Mouse (Mus musculus): ENCODE data around the gene Agap2. TPM values are rescaled to one million over a fixed set of nuclear protein-coding genes. Genes with fewer than 3 reads are reported as not detected.
A peak's percentile ranks its signal among the peaks of the same experiment; 100 is the strongest.
"Not testable (repeated sequence)": the region's sequence is repeated elsewhere in the genome, so short reads cannot be mapped to it uniquely, and the experiment has no call there.

The Agap2 gene
- total RNA-seq, 2 experiments from 2014 or later: 3.4 to 6.7 TPM

DNA sequence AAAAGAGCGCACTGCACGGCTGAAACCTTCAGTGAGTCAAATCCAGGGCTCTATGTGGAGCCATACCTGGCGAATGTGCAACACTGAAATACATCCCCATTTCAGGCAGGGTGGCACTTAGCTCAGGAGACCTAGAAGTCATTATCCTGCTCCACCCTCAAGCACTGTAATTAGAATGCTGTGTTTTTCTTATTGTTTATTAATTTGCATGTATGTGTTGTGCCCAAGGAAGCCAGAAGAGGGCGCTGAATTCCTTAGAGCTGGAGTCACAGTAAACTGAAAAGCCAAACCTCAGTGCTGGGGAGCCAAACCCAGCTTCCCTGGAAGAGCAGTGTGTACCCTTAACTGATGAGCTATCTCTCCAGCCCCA, 48.3 kb downstream of the Agap2 start:
- intact Hi-C loops (cut with DNase I; ENCODE audit: low total_unique reads): no loop called here
- DNase-seq: peak; percentile 44

GRCm38 (mm10) chr10:127125210-127126001, 50.3 kb downstream of the Agap2 start:
- intact Hi-C loops (cut with DNase I; ENCODE audit: low total_unique reads): no loop called here
- no peak for DNase-seq

GRCm38 (mm10) chr10:127126579-127126978, 51.5 kb downstream of the Agap2 start:
- DNase-seq: no peak
- intact Hi-C loops (cut with DNase I; ENCODE audit: low total_unique reads): no loop called here

DNA sequence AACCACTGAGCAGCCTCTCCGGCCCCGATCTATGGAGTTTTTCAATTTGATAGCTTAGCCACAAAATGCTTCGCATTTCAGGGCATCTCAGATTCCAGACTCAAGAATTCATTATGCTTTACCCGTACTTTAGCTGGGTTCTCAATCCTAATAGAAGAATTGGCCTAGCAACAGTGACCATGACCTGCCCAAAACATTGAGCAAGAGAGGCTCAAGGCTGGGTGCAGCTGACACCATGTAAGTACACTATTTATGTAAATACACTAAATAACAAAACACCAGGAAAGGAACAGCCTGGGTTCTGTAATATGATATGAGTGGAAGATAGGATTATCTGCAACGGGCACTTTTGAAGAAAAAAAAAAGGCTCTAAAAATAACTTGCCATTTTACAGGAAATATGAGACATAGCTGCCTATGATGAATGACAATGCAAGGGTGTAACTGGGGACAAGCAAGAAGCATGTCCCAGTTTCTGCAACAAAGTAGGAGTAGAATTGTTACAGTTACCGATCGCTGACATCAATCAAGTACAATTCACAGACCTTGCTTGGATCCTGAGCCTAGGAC, 52.7 kb downstream of the Agap2 start:
- DNase-seq: no peak
- intact Hi-C loops (cut with DNase I; ENCODE audit: low total_unique reads): no loop called here

DNA sequence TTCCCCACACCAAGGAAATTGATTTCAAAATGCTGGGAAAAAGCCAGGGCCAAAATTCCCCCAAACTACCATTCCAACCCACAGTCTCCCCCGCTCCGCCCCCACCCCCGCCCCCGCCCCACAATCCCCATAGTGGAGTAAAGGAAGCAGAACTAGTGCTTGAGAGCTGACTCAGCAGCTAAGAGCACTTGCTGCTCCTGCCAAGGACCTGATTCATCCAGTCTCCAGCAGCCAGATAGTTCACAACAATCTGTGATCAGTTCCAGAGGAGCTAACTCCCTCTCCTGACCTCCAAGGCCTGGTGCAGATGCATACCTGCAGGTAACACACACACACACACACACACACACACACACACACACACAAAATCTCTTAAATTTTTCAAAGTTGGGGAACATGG, 54.3 kb downstream of the Agap2 start:
- intact Hi-C loops (cut with DNase I; ENCODE audit: low total_unique reads): no loop called here
- no peak for DNase-seq

GRCm38 (mm10) chr10:127132469-127132868, 57.4 kb downstream of the Agap2 start:
- no peak for DNase-seq
- intact Hi-C loops (cut with DNase I; ENCODE audit: low total_unique reads): no loop called here

- DNase-seq; intact Hi-C loops (cut with DNase I; ENCODE audit: low total_unique reads): not testable (repeated sequence)
Observed at GRCm38 (mm10) chr10:127134394-127135035, 59.4 kb downstream of the Agap2 start.

- intact Hi-C loops (cut with DNase I; ENCODE audit: low total_unique reads): no loop called here
- no peak for DNase-seq
Observed at GRCm38 (mm10) chr10:127135118-127135836, 60.2 kb downstream of the Agap2 start.

- DNase-seq: no peak
- intact Hi-C loops (cut with DNase I; ENCODE audit: low total_unique reads): no loop called here
Observed at GRCm38 (mm10) chr10:127136510-127136909, 61.4 kb downstream of the Agap2 start.

DNA sequence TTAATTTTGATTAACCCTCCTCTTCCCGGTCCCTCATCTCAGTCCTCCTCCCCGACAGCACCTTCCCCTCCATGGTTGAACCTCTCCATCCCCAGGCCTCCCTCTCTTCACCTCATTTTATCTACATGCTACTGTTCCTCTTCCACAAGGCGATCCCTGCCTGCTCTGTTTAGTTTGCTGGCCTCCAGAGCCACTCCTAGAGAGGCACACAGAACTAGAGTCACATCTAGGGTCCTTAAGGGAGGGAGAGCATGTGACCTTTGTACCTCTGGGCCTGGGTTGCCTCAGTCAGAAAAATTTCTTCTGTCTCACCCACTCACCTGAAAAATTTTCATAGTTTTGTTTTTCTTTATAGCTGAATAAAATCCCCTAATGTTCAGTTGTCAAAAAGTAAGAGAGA, 62.8 kb downstream of the Agap2 start:
- intact Hi-C loops (cut with DNase I; ENCODE audit: low total_unique reads): no loop called here
- DNase-seq: no peak

DNA sequence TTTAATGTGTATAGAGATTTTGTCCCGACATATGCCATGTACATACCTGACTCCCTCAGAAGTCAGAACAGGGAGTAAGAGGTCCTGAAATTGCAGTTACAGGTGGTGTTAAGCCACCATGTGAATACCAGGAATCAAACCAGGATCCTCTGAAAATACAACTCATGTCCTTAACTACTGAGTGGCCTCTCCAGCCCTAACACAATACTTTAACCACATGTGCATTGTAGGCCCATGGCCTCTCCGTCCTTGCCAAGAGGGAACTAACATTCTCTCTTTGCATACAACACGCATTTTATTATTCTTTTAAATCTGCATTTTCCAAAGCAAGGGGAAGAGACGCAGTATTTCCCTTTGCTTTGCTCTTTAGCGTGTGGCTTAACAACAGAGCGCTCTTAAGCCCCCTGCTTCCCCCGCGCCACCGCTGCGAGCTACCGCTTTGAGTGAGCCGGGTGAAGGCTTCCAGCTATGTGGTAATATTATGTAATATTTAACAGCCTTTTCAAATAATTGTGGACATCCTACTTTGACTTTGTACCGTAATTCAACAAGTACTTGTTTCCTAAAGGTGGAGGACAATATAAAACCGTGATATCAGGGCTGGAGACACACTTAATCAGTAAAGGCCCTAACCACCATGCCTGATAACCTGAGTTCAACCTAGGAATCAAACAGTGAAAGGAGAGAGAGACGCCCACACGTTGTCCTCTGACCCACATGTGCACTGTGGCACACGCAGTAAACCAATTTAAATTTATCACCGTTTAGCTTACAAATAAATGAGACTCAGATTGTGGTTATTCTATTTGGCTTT, 63.5 kb downstream of the Agap2 start:
- no peak for DNase-seq
- intact Hi-C loops (cut with DNase I; ENCODE audit: low total_unique reads): no loop called here

DNA sequence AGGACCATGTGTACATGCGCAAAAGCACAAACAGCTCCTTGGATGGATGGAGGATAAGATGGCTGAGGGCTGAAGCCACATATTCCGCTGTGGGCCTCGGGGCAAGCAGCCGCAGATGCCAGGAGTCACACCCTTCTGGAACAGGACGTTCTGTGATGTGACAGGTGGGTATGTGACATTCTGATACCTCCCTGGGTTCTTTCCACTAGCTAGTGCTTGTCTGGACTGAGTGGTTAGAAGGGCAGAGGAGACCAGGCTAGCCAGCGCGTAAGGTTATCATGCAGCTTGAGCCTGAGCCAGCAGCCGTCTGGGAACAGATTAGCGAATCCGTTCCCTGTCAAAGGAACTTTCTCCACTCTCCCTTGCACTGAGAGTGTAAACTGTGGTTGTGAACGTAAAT, 65.9 kb downstream of the Agap2 start:
- intact Hi-C loops (cut with DNase I; ENCODE audit: low total_unique reads): no loop called here
- no peak for DNase-seq

GRCm38 (mm10) chr10:127141500-127141899, 66.4 kb downstream of the Agap2 start:
- intact Hi-C loops (cut with DNase I; ENCODE audit: low total_unique reads): no loop called here
- DNase-seq: no peak

Other genes starting within 250 kb of the Agap2 start
- 1 to 10 TPM; 1.6 to 2.9 TPM for gene Atp23, start 173.9 kb upstream of the Agap2 start, total RNA-seq (2021)
- 100 to 1,000 TPM in 1 of 2 experiments, 10 to 100 TPM in 1; 98.5 to 102 TPM for gene Ctdsp2, start 96.6 kb upstream of the Agap2 start, total RNA-seq (2021)
- gene Avil, start 74.6 kb upstream of the Agap2 start, total RNA-seq (2021): under 1 TPM; 0.51 to 0.64 TPM
- gene Tsfm, start 44.4 kb upstream of the Agap2 start, total RNA-seq (2021): 10 to 100 TPM; 24.8 to 27.9 TPM
- gene Mettl1, start 33.9 kb upstream of the Agap2 start, total RNA-seq (2021): 10 to 100 TPM; 11.1 to 14.8 TPM
- gene Eef1akmt3, start 33.8 kb upstream of the Agap2 start, total RNA-seq (2021): under 1 TPM; 0.27 to 0.43 TPM
- under 1 TPM; 0.10 to 0.16 TPM for gene Cyp27b1, start 27.0 kb upstream of the Agap2 start, total RNA-seq (2021)
- gene March9, start 15.1 kb upstream of the Agap2 start, total RNA-seq (2021): 1 to 10 TPM in 1 of 2 experiments, under 1 TPM in 1; 0.82 to 1.2 TPM
- 10 to 100 TPM; 62.5 to 84.0 TPM for gene Cdk4, start 11.8 kb upstream of the Agap2 start, total RNA-seq (2021)
- 10 to 100 TPM; 26.5 to 31.6 TPM for gene Tspan31, start 5.0 kb upstream of the Agap2 start, total RNA-seq (2021)
- 10 to 100 TPM; 20.3 to 23.5 TPM for gene Os9, start 45.8 kb downstream of the Agap2 start, total RNA-seq (2021)
- gene B4galnt1, start 89.9 kb downstream of the Agap2 start, total RNA-seq (2021): 1 to 10 TPM; 1.5 to 1.9 TPM
- 1 to 10 TPM; 3.7 to 7.6 TPM for gene Slc26a10, start 105.4 kb downstream of the Agap2 start, total RNA-seq (2021)
- 10 to 100 TPM; 13.9 to 14.4 TPM for gene Arhgef25, start 114.8 kb downstream of the Agap2 start, total RNA-seq (2021)
- gene Dtx3, start 120.4 kb downstream of the Agap2 start, total RNA-seq (2021): 10 to 100 TPM; 22.2 to 24.8 TPM
- gene Pip4k2c, start 136.3 kb downstream of the Agap2 start, total RNA-seq (2021): 1 to 10 TPM; 6.3 to 7.6 TPM
- under 1 TPM; 0.45 to 0.53 TPM for gene Kif5a, start 188.1 kb downstream of the Agap2 start, total RNA-seq (2021)
- gene Dctn2, start 191.1 kb downstream of the Agap2 start, total RNA-seq (2021): 100 to 1,000 TPM in 1 of 2 experiments, 10 to 100 TPM in 1; 99.8 to 103 TPM
- gene Mbd6, start 213.7 kb downstream of the Agap2 start, total RNA-seq (2021): 10 to 100 TPM; 16.1 to 17.1 TPM
- gene Mars, start 236.5 kb downstream of the Agap2 start, total RNA-seq (2021): 10 to 100 TPM; 50.3 to 56.0 TPM
- 1 to 10 TPM; 1.3 to 2.1 TPM for gene Arhgap9, start 246.7 kb downstream of the Agap2 start, total RNA-seq (2021)